Mouse (Mus musculus) kidney, adult 8-10 months (tissue): ENCODE results near the gene Ppcdc.
"Not testable (repeated sequence)": the region's sequence is repeated elsewhere in the genome, so short reads cannot be mapped to it uniquely, and the experiment has no call there.

Experiments used
- DNase-seq, 2 experiments: peaks; one replicate each; pipeline ENCODE4 v3.0.0; 2022

Gene Ppcdc

DNA sequence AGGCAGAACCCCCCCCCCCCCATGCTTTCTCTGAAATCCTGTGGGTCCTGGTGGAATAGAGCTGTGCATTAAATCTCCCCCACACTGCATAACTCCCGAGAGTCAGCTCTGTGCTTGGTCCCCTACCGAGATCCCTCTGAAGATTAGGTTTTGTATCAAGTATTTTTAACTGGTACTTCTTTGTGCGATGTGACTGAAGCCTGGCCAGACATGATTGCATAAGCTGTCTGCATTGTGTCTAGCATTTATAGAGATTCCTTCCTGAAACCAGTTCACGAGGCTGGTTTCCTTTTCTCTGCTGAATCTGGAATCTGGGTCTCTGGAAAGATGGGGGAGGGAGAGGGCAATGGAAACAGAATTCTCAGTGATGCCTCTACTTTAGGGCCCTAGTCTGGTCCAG lies 11.5 kb downstream of the Ppcdc start:
- DNase-seq, result no peak

DNA sequence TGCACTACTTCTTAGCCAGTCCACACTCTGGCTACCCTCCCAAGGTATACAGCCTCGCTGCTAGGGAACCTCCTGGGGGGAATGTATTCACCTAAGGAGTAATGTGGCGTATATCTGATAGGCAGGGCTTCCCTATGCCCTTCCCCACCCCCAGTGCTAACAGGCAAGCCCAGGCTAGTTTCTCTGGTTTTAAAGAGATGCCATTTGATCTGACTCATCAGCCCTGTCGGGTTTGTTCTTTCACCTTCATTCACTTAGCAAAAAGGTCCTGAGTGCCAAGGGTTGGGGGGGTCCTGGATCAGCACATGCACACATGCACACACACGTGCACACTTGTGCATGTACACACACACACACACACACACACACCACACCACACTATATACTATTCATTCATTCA lies 12.0 kb downstream of the Ppcdc start:
- no peak for DNase-seq

DNA sequence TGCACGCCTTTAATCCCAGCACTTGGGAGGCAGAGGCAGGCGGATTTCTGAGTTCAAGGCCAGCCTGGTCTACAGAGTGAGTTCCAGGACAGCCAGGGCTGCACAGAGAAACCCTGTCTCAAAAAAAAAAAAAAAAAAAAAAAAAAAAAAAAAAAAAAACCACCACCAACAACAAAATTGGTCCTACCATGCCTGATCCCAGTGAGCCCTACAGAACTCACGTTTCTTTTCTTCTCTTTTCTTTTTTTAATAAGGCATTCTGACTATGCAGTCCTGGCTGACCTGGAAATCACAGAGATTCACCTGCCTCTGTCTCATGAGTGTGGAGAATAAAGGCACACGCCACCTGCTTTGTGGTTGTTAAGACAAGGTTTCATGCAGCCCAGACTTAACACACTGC lies 12.8 kb downstream of the Ppcdc start:
- not testable (repeated sequence) for DNase-seq

DNA sequence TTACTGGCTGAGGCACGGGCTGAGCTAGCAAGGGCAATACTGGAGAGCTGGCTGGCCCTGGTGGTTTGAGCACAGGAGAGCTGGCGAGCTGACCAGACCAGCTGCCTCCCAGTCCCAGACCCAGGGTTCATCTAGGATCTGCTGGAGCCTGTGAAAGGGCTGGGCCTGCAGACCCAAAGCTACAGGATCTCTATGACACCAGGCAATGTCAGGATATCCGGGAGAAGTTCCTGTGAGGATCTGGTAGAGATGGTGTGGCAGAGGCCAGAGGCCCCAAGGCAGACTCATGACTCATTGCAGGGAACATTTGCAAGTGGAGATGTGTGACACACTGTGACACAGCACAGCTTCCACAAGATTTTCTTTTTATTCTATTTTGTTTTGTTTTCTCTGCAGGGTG lies 14.8 kb downstream of the Ppcdc start:
- peak in 1 of 2 experiments; percentile 21 for DNase-seq

DNA sequence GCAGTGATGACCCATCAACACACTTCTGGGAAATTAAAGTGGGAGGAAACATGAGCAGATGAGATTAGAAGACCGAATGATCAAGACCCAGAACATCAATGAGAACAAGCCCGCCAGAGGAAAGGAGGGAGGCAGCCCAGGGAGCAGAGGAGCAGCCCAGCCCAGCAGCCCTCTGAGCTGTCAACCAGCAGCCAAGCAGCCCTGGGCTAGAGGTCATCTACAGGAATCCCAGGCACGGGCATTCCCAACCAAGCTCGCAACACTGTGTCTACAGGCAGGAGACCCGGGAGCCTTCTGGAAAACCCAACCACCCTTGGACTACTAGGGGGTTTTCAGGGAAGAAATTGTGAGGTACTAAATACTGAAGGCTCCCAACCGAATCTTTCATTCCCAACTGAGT lies 15.9 kb downstream of the Ppcdc start:
- DNase-seq, result no peak

DNA sequence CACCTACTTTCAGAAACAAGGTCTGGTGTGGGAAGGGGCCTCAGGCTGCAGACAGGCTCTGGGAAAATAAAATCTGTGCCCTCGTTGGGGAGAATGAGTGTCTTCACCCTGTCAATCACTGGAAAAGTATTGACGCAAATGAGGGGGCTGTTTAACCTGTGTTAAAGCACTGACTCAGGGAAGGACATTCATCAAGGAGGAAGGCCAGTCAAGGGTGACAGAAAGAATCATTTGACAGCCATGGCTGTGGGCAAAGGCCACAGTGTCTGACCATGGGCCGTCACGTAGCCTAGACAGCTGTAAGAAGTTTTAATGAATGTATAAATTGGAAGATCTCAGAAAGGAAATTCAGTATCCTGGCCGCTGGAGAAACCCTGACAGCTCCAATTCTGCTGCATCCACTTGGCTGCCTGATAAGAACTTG lies 18.2 kb downstream of the Ppcdc start:
- DNase-seq, result no peak

DNA sequence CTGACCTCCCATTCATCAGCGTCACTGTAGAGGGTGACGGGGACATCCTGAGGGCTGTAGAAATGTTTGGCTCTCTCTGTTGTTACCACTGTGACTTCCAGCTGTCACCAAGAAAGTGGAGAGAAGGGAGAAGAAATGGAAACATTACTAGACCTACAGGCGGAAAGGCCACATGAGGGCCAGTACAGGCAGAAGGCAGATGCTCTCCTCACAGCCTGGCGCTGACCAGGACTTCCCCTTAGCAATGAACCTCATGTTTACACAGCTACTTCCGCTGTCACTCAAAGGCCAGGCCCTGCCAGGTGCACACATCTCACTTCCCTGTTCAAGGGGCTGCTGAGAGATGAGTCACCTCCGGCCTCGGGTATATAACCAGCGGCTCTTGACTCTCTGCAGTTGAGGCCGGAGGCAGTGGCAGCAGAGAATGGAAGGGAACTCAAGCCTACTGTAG lies 18.8 kb downstream of the Ppcdc start:
- peak; percentile 61 to 69 for DNase-seq

GRCm38 (mm10) chr9:57420321-57421120 lies 19.4 kb downstream of the Ppcdc start:
- DNase-seq, result peak; percentile 66 to 69

GRCm38 (mm10) chr9:57419521-57420267 lies 20.2 kb downstream of the Ppcdc start:
- DNase-seq, result no peak

- no peak for DNase-seq
Observed at GRCm38 (mm10) chr9:57417341-57417740, 22.6 kb downstream of the Ppcdc start.

DNA sequence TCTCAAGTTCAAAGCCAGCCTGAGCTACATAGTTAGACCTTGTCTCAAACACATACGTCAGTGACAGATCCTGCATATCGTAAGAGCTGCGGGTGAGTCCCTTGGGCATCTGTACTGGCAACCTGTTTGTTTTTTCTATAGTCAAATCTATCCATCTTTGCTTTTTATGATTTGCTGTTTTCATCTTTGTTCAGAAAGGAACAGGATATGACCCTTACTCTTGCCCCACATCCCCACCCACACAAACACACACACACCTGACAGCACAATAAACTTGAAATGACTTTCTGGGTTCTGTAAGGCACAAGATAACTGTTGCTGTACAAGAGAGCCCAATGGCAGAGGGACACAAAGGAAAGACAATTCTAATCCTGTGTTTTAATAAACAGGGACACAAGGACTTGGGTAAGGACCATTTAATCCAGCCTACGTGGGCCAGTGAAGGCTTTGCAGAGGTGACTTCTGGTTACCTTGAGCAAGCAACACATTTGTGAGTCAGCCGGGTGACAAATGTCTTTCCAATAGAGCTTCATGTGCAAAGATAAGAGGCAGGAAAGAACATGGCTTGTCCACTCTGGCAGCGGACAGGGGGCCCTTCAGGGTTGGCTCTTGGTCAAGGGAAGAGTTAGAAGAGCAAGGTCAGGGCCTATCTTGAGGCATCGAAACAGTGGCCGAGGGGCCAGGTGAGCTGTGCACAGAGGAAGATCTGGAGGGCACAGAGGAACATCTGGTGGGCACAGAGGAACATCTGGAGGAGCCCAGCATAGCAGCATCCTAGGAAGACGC lies 32.6 kb downstream of the Ppcdc start:
- DNase-seq, result no peak

GRCm38 (mm10) chr9:57406395-57406794 lies 33.5 kb downstream of the Ppcdc start:
- DNase-seq, result no peak

DNA sequence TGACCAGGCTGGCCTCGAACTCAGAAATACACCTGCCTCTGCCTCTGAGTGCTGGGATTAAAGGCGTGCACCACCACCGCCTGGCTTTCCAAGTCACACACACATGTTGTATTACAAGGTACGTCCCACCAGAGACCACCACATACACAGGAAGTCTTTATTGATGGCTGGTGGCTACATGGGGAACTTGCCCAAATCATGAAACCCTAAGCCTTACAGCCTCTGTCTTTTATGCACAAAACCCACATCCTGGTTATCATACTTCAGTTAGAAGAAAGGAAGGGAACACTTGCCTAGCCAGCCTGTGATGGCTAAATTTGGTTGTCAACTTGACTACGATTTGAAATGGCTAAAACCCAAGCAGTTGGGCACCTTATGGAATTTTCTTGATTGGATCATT lies 35.9 kb downstream of the Ppcdc start:
- no peak for DNase-seq

- no peak for DNase-seq
Observed at GRCm38 (mm10) chr9:57402318-57403251, 37.3 kb downstream of the Ppcdc start.

- no peak for DNase-seq
Observed at GRCm38 (mm10) chr9:57398773-57399172, 41.2 kb downstream of the Ppcdc start.

- DNase-seq, result no peak
Observed at GRCm38 (mm10) chr9:57392892-57393291, 47.0 kb downstream of the Ppcdc start.

DNA sequence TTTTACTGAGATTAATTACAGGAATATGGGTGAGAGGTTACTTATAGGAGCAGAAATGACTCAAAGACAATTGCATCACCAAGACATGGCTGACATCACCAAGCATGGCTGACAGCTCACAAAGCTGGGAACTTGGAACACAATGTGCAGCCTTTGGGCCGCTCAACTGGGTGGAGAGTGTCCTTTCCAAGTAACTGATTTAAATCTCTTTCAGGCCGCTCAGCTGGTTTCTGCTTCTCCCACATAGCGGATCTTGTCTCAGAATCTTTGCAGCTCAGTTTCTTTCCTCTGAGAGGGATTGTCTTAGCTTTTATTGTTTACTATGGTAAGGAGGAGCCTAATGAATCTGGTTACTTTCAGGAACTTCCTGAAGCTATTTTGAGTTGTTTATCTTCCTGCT lies 49.1 kb downstream of the Ppcdc start:
- no peak for DNase-seq

DNA sequence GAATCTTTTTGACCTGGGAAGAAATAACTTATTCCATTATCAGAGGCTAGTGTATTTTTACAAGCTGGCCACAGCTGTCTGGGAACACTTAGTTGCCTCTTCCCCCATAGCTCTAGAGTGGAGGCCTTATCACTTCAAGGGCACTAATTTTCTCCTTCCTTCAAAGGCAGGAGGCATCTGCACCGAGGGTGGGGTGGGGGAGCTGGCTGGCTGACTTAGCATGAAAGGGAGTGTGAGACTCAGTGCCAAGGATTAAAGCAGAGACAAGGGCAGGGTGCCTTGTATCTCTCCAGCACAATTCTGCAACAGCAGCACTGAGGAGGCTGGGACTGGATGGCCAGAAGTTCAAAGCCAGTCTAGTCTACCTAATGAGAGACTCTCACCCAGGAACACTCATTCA lies 50.8 kb downstream of the Ppcdc start:
- DNase-seq, result no peak

DNA sequence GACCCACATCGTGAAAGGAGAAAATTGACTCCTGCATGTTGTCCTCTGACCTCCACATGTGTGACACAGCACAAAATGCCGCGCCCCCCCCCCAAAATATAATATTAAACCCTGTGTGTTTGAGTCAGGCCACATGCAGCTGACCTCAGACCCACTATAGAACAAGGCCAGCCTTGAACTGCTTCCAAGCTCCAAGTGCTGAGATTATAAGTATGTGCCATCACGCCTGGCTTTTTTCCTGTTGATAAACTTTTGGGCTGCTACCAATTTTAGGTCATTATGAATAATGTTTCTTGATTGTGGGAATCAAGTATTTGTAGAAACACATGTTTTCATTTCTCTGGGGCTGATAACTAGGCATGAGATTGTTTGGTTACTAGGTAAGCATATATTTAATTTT lies 53.0 kb downstream of the Ppcdc start:
- no peak for DNase-seq

GRCm38 (mm10) chr9:57384621-57385020 lies 55.3 kb downstream of the Ppcdc start:
- DNase-seq, result no peak

GRCm38 (mm10) chr9:57360999-57361398 lies 78.9 kb downstream of the Ppcdc start:
- no peak for DNase-seq
